Mouse (Mus musculus): Measurements from ENCODE around the gene Echs1.

DNA sequence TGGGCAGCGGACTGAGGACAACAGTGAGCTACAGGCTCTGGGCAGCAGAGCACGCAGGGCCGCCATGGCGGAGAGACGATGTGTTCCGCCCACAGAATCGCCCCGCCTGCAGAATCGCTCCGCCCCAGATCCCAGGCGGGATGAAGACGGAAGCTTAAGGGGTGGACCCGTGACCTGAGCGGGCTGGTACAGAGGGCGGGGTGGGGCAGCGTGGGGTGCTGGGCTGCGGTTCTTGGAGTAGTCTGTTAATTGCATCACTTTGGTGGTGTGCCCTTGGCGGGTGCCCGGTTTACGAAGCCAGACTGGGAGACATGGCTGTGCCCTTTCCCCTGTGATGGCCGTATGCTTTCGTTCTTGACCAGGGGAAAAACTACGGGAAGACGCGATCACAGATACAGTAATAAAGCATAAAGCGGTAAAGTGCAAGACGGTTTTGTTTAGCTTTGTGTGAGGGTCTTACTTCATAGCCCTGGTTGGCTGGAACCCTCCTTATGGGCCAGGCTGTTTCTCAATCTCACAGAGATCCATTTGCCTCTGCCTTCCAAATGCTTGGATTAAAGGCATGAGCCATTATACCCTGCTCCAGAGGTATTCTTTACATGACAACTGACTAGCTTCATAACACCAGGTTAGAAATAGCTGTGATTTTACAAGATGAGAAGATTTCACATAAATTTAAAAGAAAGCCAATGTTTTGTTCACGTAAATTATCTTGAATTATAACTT is at the start of gene Echs1:
- TF ChIP-seq POLR2A (IDR thresholded peaks at IDR 0.05; ENCODE audit: control insufficient read depth, low read depth, low read length), result peak; percentile 78
- TF ChIP-seq CTCF (IDR thresholded peaks at IDR 0.05; ENCODE audit: control insufficient read depth, insufficient read depth, insufficient replicate concordance, low read depth, low read length), result no peak
